Mouse (Mus musculus) liver, embryonic 14.5 days (tissue): Measurements from ENCODE around the gene Cd68.

Source experiments
- CTCF ChIP-seq: IDR thresholded peaks from 2 replicates; pipeline ENCODE4 v1.5.1; 2016; ENCODE audit warnings: antibody characterized with exemption, low read depth, control low read depth
- EP300 ChIP-seq: IDR thresholded peaks from 2 replicates; pipeline ENCODE4 v1.6.1; 2016; ENCODE audit warnings: antibody characterized with exemption, low read depth

DNA sequence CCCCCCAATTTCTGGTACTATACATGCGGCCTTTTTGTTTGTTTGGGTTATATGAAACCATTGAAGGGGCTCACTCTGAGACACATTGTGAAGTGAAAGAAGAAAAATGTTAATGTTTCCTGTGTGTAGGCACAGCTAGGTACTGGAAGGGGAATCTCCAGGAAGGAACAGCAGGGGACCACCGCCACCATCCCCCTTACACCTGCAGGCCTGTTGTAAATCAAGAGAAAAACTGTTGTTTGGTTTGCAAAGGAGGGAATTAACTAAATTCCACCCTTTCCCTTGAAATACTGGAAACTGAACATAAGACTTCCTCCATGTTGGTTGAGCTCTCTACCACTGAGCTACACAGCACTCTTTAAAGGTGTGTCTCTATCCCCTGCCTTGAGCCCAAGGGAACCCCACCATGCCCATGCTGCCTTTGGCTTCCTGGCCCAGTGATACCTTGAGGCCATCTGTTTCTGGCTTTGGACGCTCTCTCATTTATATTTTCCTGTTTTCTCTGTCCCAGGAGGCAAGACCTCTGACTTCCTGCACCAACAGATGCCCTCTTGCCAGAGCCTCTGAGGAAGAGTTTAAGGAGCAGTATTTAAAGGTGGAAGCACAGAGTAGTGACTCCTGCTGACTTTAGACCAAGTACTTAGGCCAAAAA is 42.8 kb upstream of the Cd68 start:
- TF ChIP-seq CTCF (no peak), EP300 (no peak)
